Mouse (Mus musculus): ENCODE results near the gene 6430548M08Rik. TPM values are rescaled to one million over a fixed set of nuclear protein-coding genes. Genes with fewer than 3 reads are reported as not detected.

6430548M08Rik gene
- 0.94 to 1.5 TPM (median 1.1 TPM) in 4 replicates for total RNA-seq (2023)

GRCm38 (mm10) chr8:120113758-120114255 lies at the start of gene 6430548M08Rik:
6430548M08Rik (plus strand) TSS chr8:120114152.

GRCm38 (mm10) chr8:120101068-120101972 lies 12.6 kb upstream of the 6430548M08Rik start, which contains the start of gene Zdhhc7:
Zdhhc7 (minus strand) TSS chr8:120101482.

GRCm38 (mm10) chr8:120177318-120178123 lies 63.6 kb downstream of the 6430548M08Rik start, which contains the start of gene Fam92b:
Fam92b (minus strand) TSS chr8:120177466.

Other genes with a start within 250 kb of the 6430548M08Rik start
- 108 to 119 TPM (median 113 TPM) in 4 replicates for gene Usp10, start 203.8 kb upstream of the 6430548M08Rik start, total RNA-seq (2023)
- gene Gm20388, start 203.3 kb upstream of the 6430548M08Rik start, total RNA-seq (2023): 0.50 to 19.0 TPM (median 8.6 TPM) in 3 of 4 replicates, not detected in the other
- gene Crispld2, start 121.7 kb upstream of the 6430548M08Rik start, total RNA-seq (2023): not detected in 4 replicates
- 28.3 to 32.6 TPM (median 30.8 TPM) in 4 replicates for gene Zdhhc7, start 12.7 kb upstream of the 6430548M08Rik start, total RNA-seq (2023)
- not detected in 4 replicates for gene Fam92b, start 63.3 kb downstream of the 6430548M08Rik start, total RNA-seq (2023)
- gene Gse1, start 114.3 kb downstream of the 6430548M08Rik start, total RNA-seq (2023): 80.8 to 94.3 TPM (median 82.2 TPM) in 4 replicates